Mouse (Mus musculus): ENCODE measurements around the gene Adprm. TPM values are rescaled to one million over a fixed set of nuclear protein-coding genes. Genes with fewer than 3 reads are reported as not detected.

Adprm gene
- 68.8 TPM for polyA plus RNA-seq (2017; shearing (Covaris generic))

DNA sequence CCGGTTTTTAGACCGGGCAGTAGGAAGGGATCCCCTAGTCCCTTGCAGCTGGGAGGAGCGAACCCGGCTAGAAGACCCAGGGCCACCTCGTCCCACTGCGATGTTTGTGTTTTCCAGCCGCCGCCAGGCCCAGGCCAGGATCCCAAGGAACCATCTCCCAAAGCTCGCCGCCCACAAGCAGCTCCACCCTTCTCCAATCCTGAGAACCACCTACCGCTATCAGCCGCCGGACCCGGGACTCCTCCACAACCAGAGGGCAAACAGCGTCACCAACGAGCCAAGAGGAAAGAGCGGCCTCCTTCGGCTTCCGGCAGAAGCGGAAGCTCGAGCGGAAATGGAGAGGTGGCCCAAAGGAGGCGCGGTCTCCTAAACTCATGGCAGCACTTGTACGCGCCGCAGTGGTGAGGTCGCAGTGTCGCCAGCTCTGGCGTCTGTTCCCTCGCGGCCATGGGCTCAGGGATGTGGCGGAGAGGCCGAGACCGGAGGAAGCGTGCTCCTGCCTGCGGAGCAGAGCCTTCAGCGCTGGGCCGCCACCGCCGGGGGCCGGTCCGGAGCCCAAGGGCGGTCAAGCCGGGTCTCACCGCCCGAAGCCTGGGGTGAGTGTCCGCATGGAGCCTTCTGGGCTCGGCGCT, at the start of gene Adprm, which contains the start of gene Sco1:
Adprm (minus strand) TSS at position 274 of the 632 bp plus-strand sequence.
Sco1 (plus strand) TSS at position 350 of the 632 bp plus-strand sequence.

DNA sequence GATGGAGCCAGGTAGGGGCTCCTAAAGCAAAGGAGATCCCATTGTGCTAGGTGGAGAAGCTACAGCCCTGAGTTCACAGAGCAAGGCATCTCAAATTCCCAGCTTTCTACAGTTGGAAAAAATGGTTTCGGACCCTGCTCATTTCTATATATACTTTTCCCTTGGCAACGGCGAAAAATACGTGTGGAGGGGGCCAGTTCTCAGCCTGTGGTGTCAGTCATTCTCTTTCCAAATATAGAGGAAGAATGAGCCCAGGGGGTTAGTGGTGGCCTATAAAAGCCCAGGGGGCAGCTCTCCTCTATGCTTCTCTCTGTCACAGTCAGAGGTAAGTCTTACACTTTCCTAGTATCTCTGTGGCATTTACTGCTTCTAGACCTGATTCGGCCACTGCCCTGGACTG, 25.6 kb upstream of the Adprm start, which contains the start of gene Myh3:
Myh3 (plus strand) TSS at position 301 of the 400 bp plus-strand sequence.

DNA sequence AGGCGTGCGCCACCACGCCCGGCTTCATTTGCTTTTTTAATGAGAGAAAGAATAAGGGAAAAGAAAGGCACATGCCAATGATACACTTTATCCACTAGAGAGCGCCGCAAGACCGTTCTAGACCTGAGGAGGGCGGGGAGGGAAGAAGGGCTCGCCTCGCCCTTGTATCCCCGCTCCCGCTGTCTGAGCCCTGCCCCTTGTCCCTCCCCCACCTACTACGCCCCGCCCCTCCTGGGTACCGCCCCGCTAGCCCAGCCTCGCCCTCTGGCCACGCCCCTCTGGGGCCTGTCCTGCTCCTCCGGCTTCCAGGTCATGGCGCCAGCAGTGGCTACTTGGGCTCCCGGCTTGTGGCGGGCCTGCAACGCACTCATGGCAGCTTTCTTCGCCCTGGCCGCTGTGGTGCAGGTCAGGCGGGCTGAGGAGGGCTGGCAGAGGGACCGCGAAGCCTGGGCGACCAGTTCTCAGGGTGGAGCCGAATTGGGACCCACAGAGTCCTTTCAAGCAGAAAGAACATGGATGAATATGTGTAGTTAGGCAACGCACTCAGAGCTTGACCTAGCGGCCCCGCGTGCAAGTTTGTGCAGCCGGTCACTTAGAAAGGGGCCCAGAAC, 27.4 kb downstream of the Adprm start, which contains the start of gene Tmem220:
Tmem220 (plus strand) TSS at position 288 of the 611 bp plus-strand sequence.

Other genes starting within 250 kb of the Adprm start
- not detected for gene Pirt, start 140.6 kb downstream of the Adprm start, polyA plus RNA-seq (2017; shearing (Covaris generic))
- not detected for gene Tmem238l, start 96.0 kb downstream of the Adprm start, polyA plus RNA-seq (2017; shearing (Covaris generic))
- gene Tmem220, start 27.4 kb downstream of the Adprm start, polyA plus RNA-seq (2017; shearing (Covaris generic)), result 1.2 TPM
- gene Sco1, start 76 bp upstream of the Adprm start, polyA plus RNA-seq (2017; shearing (Covaris generic)), result 11.5 TPM
- 0.86 TPM for gene Myh3, start 25.7 kb upstream of the Adprm start, polyA plus RNA-seq (2017; shearing (Covaris generic))
- not detected for gene Myh2, start 118.4 kb upstream of the Adprm start, polyA plus RNA-seq (2017; shearing (Covaris generic))
- gene Myh1, start 147.5 kb upstream of the Adprm start, polyA plus RNA-seq (2017; shearing (Covaris generic)), result not detected
- not detected for gene Myh4, start 185.4 kb upstream of the Adprm start, polyA plus RNA-seq (2017; shearing (Covaris generic))
- gene Myh8, start 224.5 kb upstream of the Adprm start, polyA plus RNA-seq (2017; shearing (Covaris generic)), result not detected